Comparison of ENCODE assay signal across 7 mouse cellular contexts in the genomic region with DNA sequence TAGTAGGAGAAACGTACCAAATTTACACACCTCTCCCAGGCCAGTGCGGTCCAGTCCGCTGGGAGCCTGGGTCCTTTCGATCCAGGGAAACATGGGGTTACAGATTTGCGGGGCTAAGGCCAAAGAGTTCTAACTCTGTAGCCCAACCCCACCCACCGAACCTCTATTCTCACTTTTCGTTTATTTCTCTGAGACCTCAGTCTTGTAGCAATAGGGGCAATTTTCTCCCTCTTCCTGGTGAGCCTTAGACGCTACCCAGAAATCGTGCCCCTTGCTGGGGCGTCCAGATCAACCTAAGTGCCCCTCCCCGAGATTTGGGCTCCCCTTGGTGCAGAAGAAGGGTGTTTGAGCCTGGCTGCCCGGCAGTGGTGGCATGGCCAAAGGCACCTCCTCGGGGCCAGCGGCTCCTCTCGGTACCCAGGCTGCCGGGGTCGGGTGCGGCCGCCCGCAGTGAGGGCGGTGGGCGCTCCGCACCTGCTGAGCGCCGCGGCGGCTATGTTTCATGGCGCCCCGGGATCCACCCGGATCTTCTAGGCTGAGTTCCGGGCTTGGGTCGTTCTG. TPM values are rescaled to one million over a fixed set of nuclear protein-coding genes. Genes with fewer than 3 reads are reported as not detected.
A peak's percentile ranks its signal among the peaks of the same experiment; 100 is the strongest.
DNase-seq lines count a peak whose midpoint lies in the region; ATAC-seq lines count a peak whose summit lies in the region.

No protein-coding gene starts in this region.

- under 1% methylated on average over 32 of the region's 32 CpGs for WGBS in embryonic facial prominence, embryonic 12.5 days
- 2% methylated on average over 32 of the region's 32 CpGs for WGBS in midbrain, embryonic 10.5 days

- peak; percentile 27 to 38 for DNase-seq in layer of hippocampus, postnatal 36 days
- DNase-seq in layer of hippocampus, adult 8-10 months (ENCODE audit: low spot score in 2 of 2) = no peak
- DNase-seq in heart, postnatal 36 days = peak; percentile 47 to 59
- peak; percentile 37 for DNase-seq in midbrain, embryonic 10.5 days (ENCODE audit: low spot score)
- no peak for DNase-seq in left cerebral cortex, postnatal 14 days (ENCODE audit: low spot score in 2 of 2)

- no peaks in the 10 kb centered on the region for H3K9me3 ChIP-seq in embryonic facial prominence, embryonic 12.5 days
- no peaks in the 10 kb centered on the region for H3K9me3 ChIP-seq in midbrain, embryonic 10.5 days (replicated peaks)

- peaks cover 41% of the 10 kb centered on the region for H3K4me1 ChIP-seq in embryonic facial prominence, embryonic 12.5 days
- peaks cover 79% of the 10 kb centered on the region for H3K4me1 ChIP-seq in midbrain, embryonic 10.5 days

- intact Hi-C loops in heart, postnatal 36 days (cut with DNase I) = loop anchor here (2.0 kb wide), 1 partner anchor 71 kb away; no protein-coding TSS in a partner anchor
- intact Hi-C loops in left cerebral cortex, postnatal 14 days (cut with DNase I) = no loop called here

- ATAC-seq in embryonic facial prominence, embryonic 12.5 days (ENCODE audit: insufficient number of reproducible peaks, insufficient read depth, low FRiP score, low TSS enrichment) = no peak
- ATAC-seq in erythroid progenitor cell, adult 5-6 weeks (replicated peaks; ENCODE audit: low FRiP score, poor library complexity, severe bottlenecking) = no peak

- peaks cover 80% of the 10 kb centered on the region for H3K27me3 ChIP-seq in embryonic facial prominence, embryonic 12.5 days
- peaks cover 100% of the 10 kb centered on the region for H3K27me3 ChIP-seq in midbrain, embryonic 10.5 days (ENCODE audit: low read depth, poor library complexity, severe bottlenecking)

- no peak overlapping the region for H3K27ac ChIP-seq in embryonic facial prominence, embryonic 12.5 days
- peak overlapping the region; percentile 59 for H3K27ac ChIP-seq in midbrain, embryonic 10.5 days (replicated peaks)

- H3K9ac ChIP-seq in embryonic facial prominence, embryonic 12.5 days = no peak overlapping the region

- H3K4me3 ChIP-seq in embryonic facial prominence, embryonic 12.5 days = peak overlapping the region; percentile 51
- H3K4me3 ChIP-seq in midbrain, embryonic 10.5 days = peak overlapping the region; percentile 71

- H3K4me2 ChIP-seq in embryonic facial prominence, embryonic 12.5 days (replicated peaks) = peak overlapping the region; percentile 95

- H3K36me3 ChIP-seq in embryonic facial prominence, embryonic 12.5 days = no peaks in the 10 kb centered on the region
- no peaks in the 10 kb centered on the region for H3K36me3 ChIP-seq in midbrain, embryonic 10.5 days

RNA-seq across cellular contexts. Expression of gene Cbx8, which starts 14.9 kb away (rescaled TPM):
- total RNA-seq in layer of hippocampus, postnatal 36 days (2021) = 10 to 100 TPM; 11.2 to 13.6 TPM
- 10 to 100 TPM in 2 of 4 experiments, 1 to 10 TPM in 2; 6.9 to 11.9 (median 9.6) TPM for total RNA-seq in layer of hippocampus, adult 8-10 months (2022)
- polyA plus RNA-seq in embryonic facial prominence, embryonic 12.5 days (2016; fragmentation: Nextera tagmentation; extraction: Ambion mirVana) = 9.4 and 10.8 TPM in 2 replicates
- total RNA-seq in heart, postnatal 36 days (2021) = 1 to 10 TPM; 5.3 to 9.1 TPM
- 13.5 and 15.0 TPM in 2 replicates for polyA plus RNA-seq in midbrain, embryonic 10.5 days (2016; fragmentation: Nextera tagmentation; extraction: Ambion mirVana)
- 1.3 TPM in 1 of 2 replicates, not detected in the other for total RNA-seq in erythroid progenitor cell, adult 5-6 weeks (2015; ENCODE audit: low replicate concordance)
- total RNA-seq in erythroid progenitor cell, adult 5-6 weeks (2017; ENCODE audit: low replicate concordance) = 1.0 and 3.3 TPM in 2 replicates
- 10 to 100 TPM; 12.9 to 15.4 TPM for total RNA-seq in left cerebral cortex, postnatal 14 days (2021)

RNA-seq across cellular contexts. Expression of gene Cbx4, which starts 30.4 kb away (rescaled TPM):
- 10 to 100 TPM; 57.3 to 59.4 TPM for total RNA-seq in layer of hippocampus, postnatal 36 days (2021)
- 10 to 100 TPM; 40.7 to 47.2 (median 44.0) TPM for total RNA-seq in layer of hippocampus, adult 8-10 months (2022)
- polyA plus RNA-seq in embryonic facial prominence, embryonic 12.5 days (2016; fragmentation: Nextera tagmentation; extraction: Ambion mirVana) = 11.7 and 12.3 TPM in 2 replicates
- total RNA-seq in heart, postnatal 36 days (2021) = 10 to 100 TPM; 11.5 to 13.6 TPM
- 5.1 and 7.1 TPM in 2 replicates for polyA plus RNA-seq in midbrain, embryonic 10.5 days (2016; fragmentation: Nextera tagmentation; extraction: Ambion mirVana)
- 5.4 and 13.4 TPM in 2 replicates for total RNA-seq in erythroid progenitor cell, adult 5-6 weeks (2015; ENCODE audit: low replicate concordance)
- 2.7 and 4.4 TPM in 2 replicates for total RNA-seq in erythroid progenitor cell, adult 5-6 weeks (2017; ENCODE audit: low replicate concordance)
- total RNA-seq in left cerebral cortex, postnatal 14 days (2021) = 10 to 100 TPM; 63.2 to 74.0 TPM

RNA-seq across cellular contexts. Expression of gene Cbx2, which starts 32.9 kb away (rescaled TPM):
- total RNA-seq in layer of hippocampus, postnatal 36 days (2021) = 1 to 10 TPM; 4.0 to 4.4 TPM
- total RNA-seq in layer of hippocampus, adult 8-10 months (2022) = 1 to 10 TPM; 1.7 to 3.9 (median 2.4) TPM
- 103 and 105 TPM in 2 replicates for polyA plus RNA-seq in embryonic facial prominence, embryonic 12.5 days (2016; fragmentation: Nextera tagmentation; extraction: Ambion mirVana)
- 1 to 10 TPM; 3.2 to 3.9 TPM for total RNA-seq in heart, postnatal 36 days (2021)
- polyA plus RNA-seq in midbrain, embryonic 10.5 days (2016; fragmentation: Nextera tagmentation; extraction: Ambion mirVana) = 108 and 110 TPM in 2 replicates
- total RNA-seq in erythroid progenitor cell, adult 5-6 weeks (2015; ENCODE audit: low replicate concordance) = not detected in 2 replicates
- total RNA-seq in erythroid progenitor cell, adult 5-6 weeks (2017; ENCODE audit: low replicate concordance) = 0.51 TPM in 1 of 2 replicates, not detected in the other
- total RNA-seq in left cerebral cortex, postnatal 14 days (2021) = 1 to 10 TPM; 2.4 to 3.4 TPM

Comparison
In these comparisons a context has a peak if more than half of its experiments do, and no peak if none do; other contexts are left out.
1. DNase-seq: peak in layer of hippocampus, postnatal 36 days (2 of 2), heart, postnatal 36 days (2 of 2) and midbrain, embryonic 10.5 days (single experiment); none in layer of hippocampus, adult 8-10 months (0 of 2) and left cerebral cortex, postnatal 14 days (0 of 2).